Comparison of ENCODE assay signal across 22 mouse cellular contexts in genomic region chr1:137545666-137546065, GRCm38 (mm10).
DNase-seq lines count a peak whose midpoint lies in the region; ATAC-seq and TF ChIP-seq lines count a peak whose summit lies in the region.
"Had no signal": no experiment of that assay in that cellular context is flagged by ENCODE, and none has a peak within 500 bp of the region (broad histone marks: within the 10 kb centered on the region; RNA-seq: fewer than 3 reads in every experiment).

No protein-coding gene starts in this region.

- H3K9ac ChIP-seq in forebrain, embryonic 14.5 days (ENCODE audit: low read length): no peak overlapping the region
- H3K9ac ChIP-seq in midbrain, postnatal 0 days (replicated peaks; ENCODE audit: low read length, poor library complexity, severe bottlenecking): no peak overlapping the region
- H3K9ac ChIP-seq: hindbrain, embryonic 15.5 days; limb, embryonic 12.5 days; liver, embryonic 15.5 days had no signal

- no peak for TF ChIP-seq CTCF in midbrain, postnatal 0 days (IDR thresholded peaks at IDR 0.05)

- H3K4me3 ChIP-seq in forebrain, embryonic 14.5 days (ENCODE audit: low read depth, low read length): no peak overlapping the region
- no peak overlapping the region for H3K4me3 ChIP-seq in forebrain, embryonic 10.5 days
- no peak overlapping the region for H3K4me3 ChIP-seq in midbrain, postnatal 0 days (ENCODE audit: low read depth, low read length)
- H3K4me3 ChIP-seq: embryonic facial prominence, embryonic 10.5 days; erythroblast, embryonic 14.5 days; hindbrain, embryonic 15.5 days; limb, embryonic 12.5 days; liver, embryonic 15.5 days had no signal

- H3K9me3 ChIP-seq in forebrain, embryonic 14.5 days (replicated peaks; ENCODE audit: control insufficient read depth, low read length): no peaks in the 10 kb centered on the region
- no peaks in the 10 kb centered on the region for H3K9me3 ChIP-seq in forebrain, embryonic 10.5 days
- H3K9me3 ChIP-seq in midbrain, postnatal 0 days (ENCODE audit: low read length): no peaks in the 10 kb centered on the region
- H3K9me3 ChIP-seq: embryonic facial prominence, embryonic 10.5 days; hindbrain, embryonic 15.5 days; limb, embryonic 12.5 days; liver, embryonic 15.5 days had no signal

- DNase-seq in forebrain, embryonic 14.5 days (ENCODE audit: low spot score): peak; percentile 71
- no peak for DNase-seq in forebrain, embryonic 10.5 days (ENCODE audit: extremely low spot score, low spot score)
- peak; percentile 22 for DNase-seq in left cerebral cortex, adult 11 months (ENCODE audit: low spot score)
- DNase-seq in left cerebral cortex, postnatal 4 days: no peak
- DNase-seq in brain, embryonic 18.5 days (ENCODE audit: low read depth, low spot score): peak; percentile 64
- peak; percentile 42 for DNase-seq in midbrain, postnatal 0 days (ENCODE audit: low spot score)
- no peak for DNase-seq in adrenal gland, adult 8-10 months
- no peak for DNase-seq in adrenal gland, postnatal 4 days (ENCODE audit: low spot score in 2 of 2)
- DNase-seq: adrenal gland, postnatal 36 days; cerebellum, adult 11 months; cerebellum, postnatal 36 days; kidney, adult 18-20 months; kidney, postnatal 36 days; lung, postnatal 10 days; spleen, adult 18-20 months; thymus, postnatal 14 days had no signal

- ATAC-seq in forebrain, embryonic 14.5 days: peak; percentile 63; the same call in 1 of the 2 replicates
- ATAC-seq in midbrain, postnatal 0 days (ENCODE audit: low FRiP score): no peak

- H3K4me1 ChIP-seq in forebrain, embryonic 14.5 days (ENCODE audit: control insufficient read depth, insufficient read depth, low read length): no peaks in the 10 kb centered on the region
- peaks cover 10% of the 10 kb centered on the region for H3K4me1 ChIP-seq in forebrain, embryonic 10.5 days
- no peaks in the 10 kb centered on the region for H3K4me1 ChIP-seq in midbrain, postnatal 0 days (ENCODE audit: insufficient read depth, low read length)
- H3K4me1 ChIP-seq: embryonic facial prominence, embryonic 10.5 days; hindbrain, embryonic 15.5 days; limb, embryonic 12.5 days; liver, embryonic 15.5 days had no signal

- intact Hi-C loops in left cerebral cortex, postnatal 4 days (cut with DNase I): no loop called here

- H3K36me3 ChIP-seq in forebrain, embryonic 14.5 days (ENCODE audit: control insufficient read depth, insufficient read depth, low read length): no peaks in the 10 kb centered on the region
- no peaks in the 10 kb centered on the region for H3K36me3 ChIP-seq in forebrain, embryonic 10.5 days (replicated peaks)
- H3K36me3 ChIP-seq in midbrain, postnatal 0 days (ENCODE audit: insufficient read depth, low read length): no peaks in the 10 kb centered on the region
- H3K36me3 ChIP-seq: embryonic facial prominence, embryonic 10.5 days; hindbrain, embryonic 15.5 days; limb, embryonic 12.5 days; liver, embryonic 15.5 days had no signal

- H3K27me3 ChIP-seq in forebrain, embryonic 14.5 days (replicated peaks; ENCODE audit: control insufficient read depth, insufficient read depth, low read length): no peaks in the 10 kb centered on the region
- H3K27me3 ChIP-seq in forebrain, embryonic 10.5 days (ENCODE audit: poor library complexity, severe bottlenecking): no peaks in the 10 kb centered on the region
- H3K27me3 ChIP-seq in midbrain, postnatal 0 days (ENCODE audit: insufficient read depth, low read length): no peaks in the 10 kb centered on the region
- H3K27me3 ChIP-seq: CH12.LX; hindbrain, embryonic 15.5 days; limb, embryonic 12.5 days; liver, embryonic 15.5 days had no signal

- H3K27ac ChIP-seq in forebrain, embryonic 14.5 days (ENCODE audit: low read depth, low read length): no peak overlapping the region
- H3K27ac ChIP-seq in forebrain, embryonic 10.5 days: no peak overlapping the region
- 0 out of 2 replicates have a peak overlapping the region, but pooled peaks have one; percentile 3 for H3K27ac ChIP-seq in midbrain, postnatal 0 days (ENCODE audit: low read depth, low read length)
- H3K27ac ChIP-seq: embryonic facial prominence, embryonic 10.5 days; hindbrain, embryonic 15.5 days; limb, embryonic 12.5 days; liver, embryonic 15.5 days had no signal

- no peak overlapping the region for H3K4me2 ChIP-seq in forebrain, embryonic 14.5 days (ENCODE audit: low read length)
- no peak overlapping the region for H3K4me2 ChIP-seq in midbrain, postnatal 0 days (ENCODE audit: low read depth, low read length, poor library complexity, severe bottlenecking)
- H3K4me2 ChIP-seq: hindbrain, embryonic 15.5 days; limb, embryonic 12.5 days; liver, embryonic 15.5 days had no signal

Comparison
In these comparisons a context has a peak if more than half of its experiments do, and no peak if none do; other contexts are left out.
1. DNase-seq: peak in forebrain, embryonic 14.5 days (single experiment), left cerebral cortex, adult 11 months (single experiment), brain, embryonic 18.5 days (single experiment) and midbrain, postnatal 0 days (single experiment); none in forebrain, embryonic 10.5 days (single experiment), left cerebral cortex, postnatal 4 days (single experiment), adrenal gland, adult 8-10 months (single experiment) and adrenal gland, postnatal 4 days (0 of 2).